Mouse (Mus musculus): ENCODE results near the gene Efhd2. TPM values are rescaled to one million over a fixed set of nuclear protein-coding genes. Genes with fewer than 3 reads are reported as not detected.

The Efhd2 gene
- polyA plus RNA-seq, 1 experiment from 2014 or later: 81.6 TPM

GRCm38 (mm10) chr4:141885451-141885850, 10.7 kb upstream of the Efhd2 start:
- Histone ChIP-seq H3K4me2 (replicated peaks; ENCODE audit: low read depth, low read length) (no peak overlapping the region), H3K9me3 (ENCODE audit: low read length) (no peaks in the 10 kb centered on the region), H3K27me3 (replicated peaks; ENCODE audit: insufficient read depth, low read length) (no peaks in the 10 kb centered on the region), H3K27ac (ENCODE audit: low read length) (no peak overlapping the region), H3K9ac (replicated peaks; ENCODE audit: low read depth) (no peak overlapping the region), H3K36me3 (ENCODE audit: insufficient read depth, low read length) (no peaks in the 10 kb centered on the region), H3K4me1 (ENCODE audit: insufficient read depth, low read depth, low read length) (peaks cover 5% of the 10 kb centered on the region; the same call in 1 of the 2 replicates), H3K4me3 (ENCODE audit: low read depth, low read length) (no peak overlapping the region)
- TF ChIP-seq EP300 (IDR thresholded peaks at IDR 0.05) (no peak), CTCF (IDR thresholded peaks at IDR 0.05) (no peak)
- 65% methylated on average over 9 of the region's 9 CpGs for WGBS
- ATAC-seq: no peak
- no peak for DNase-seq (ENCODE audit: low spot score)

- no peaks in the 10 kb centered on the region for H3K27me3 ChIP-seq (replicated peaks; ENCODE audit: insufficient read depth, low read length)
- ATAC-seq (no peak), DNase-seq (ENCODE audit: low spot score) (no peak)
- H3K4me2 ChIP-seq (replicated peaks; ENCODE audit: low read depth, low read length): no peak overlapping the region
- no peak overlapping the region for H3K9ac ChIP-seq (replicated peaks; ENCODE audit: low read depth)
- WGBS: 71% methylated on average over 7 of the region's 7 CpGs
- TF ChIP-seq EP300 (IDR thresholded peaks at IDR 0.05) (no peak), CTCF (IDR thresholded peaks at IDR 0.05) (no peak)
- H3K9me3 ChIP-seq (ENCODE audit: low read length): no peaks in the 10 kb centered on the region
- no peak overlapping the region for H3K4me3 ChIP-seq (ENCODE audit: low read depth, low read length)
- H3K4me1 ChIP-seq (ENCODE audit: insufficient read depth, low read depth, low read length): peaks cover 5% of the 10 kb centered on the region; the same call in 1 of the 2 replicates
- no peaks in the 10 kb centered on the region for H3K36me3 ChIP-seq (ENCODE audit: insufficient read depth, low read length)
- no peak overlapping the region for H3K27ac ChIP-seq (ENCODE audit: low read length)
Measured at GRCm38 (mm10) chr4:141882858-141883257, 8.1 kb upstream of the Efhd2 start.

- H3K4me2 ChIP-seq (replicated peaks; ENCODE audit: low read depth, low read length): no peak overlapping the region
- DNase-seq (ENCODE audit: low spot score) (peak; percentile 73), ATAC-seq (peak; percentile 65)
- no peak overlapping the region for H3K4me3 ChIP-seq (ENCODE audit: low read depth, low read length)
- no peaks in the 10 kb centered on the region for H3K36me3 ChIP-seq (ENCODE audit: insufficient read depth, low read length)
- peak; percentile 23; the same call in 1 of the 2 replicates for TF ChIP-seq EP300 (IDR thresholded peaks at IDR 0.05)
- no peak for TF ChIP-seq CTCF (IDR thresholded peaks at IDR 0.05)
- H3K27ac ChIP-seq (ENCODE audit: low read length): no peak overlapping the region
- H3K27me3 ChIP-seq (replicated peaks; ENCODE audit: insufficient read depth, low read length): no peaks in the 10 kb centered on the region
- no peak overlapping the region for H3K9ac ChIP-seq (replicated peaks; ENCODE audit: low read depth)
- 22% methylated on average over 5 of the region's 5 CpGs for WGBS
- H3K4me1 ChIP-seq (ENCODE audit: insufficient read depth, low read depth, low read length): peaks cover 5% of the 10 kb centered on the region; the same call in 1 of the 2 replicates
- no peaks in the 10 kb centered on the region for H3K9me3 ChIP-seq (ENCODE audit: low read length)
Measured at GRCm38 (mm10) chr4:141881950-141882349, 7.2 kb upstream of the Efhd2 start.

GRCm38 (mm10) chr4:141881289-141881914, 6.7 kb upstream of the Efhd2 start:
- Histone ChIP-seq H3K9me3 (ENCODE audit: low read length) (no peaks in the 10 kb centered on the region), H3K4me3 (ENCODE audit: low read depth, low read length) (no peak overlapping the region), H3K4me1 (ENCODE audit: insufficient read depth, low read depth, low read length) (peaks cover 5% of the 10 kb centered on the region; the same call in 1 of the 2 replicates), H3K36me3 (ENCODE audit: insufficient read depth, low read length) (no peaks in the 10 kb centered on the region), H3K27ac (ENCODE audit: low read length) (no peak overlapping the region), H3K4me2 (replicated peaks; ENCODE audit: low read depth, low read length) (no peak overlapping the region; the same call in 1 of the 2 replicates), H3K9ac (replicated peaks; ENCODE audit: low read depth) (no peak overlapping the region), H3K27me3 (replicated peaks; ENCODE audit: insufficient read depth, low read length) (no peaks in the 10 kb centered on the region)
- TF ChIP-seq EP300 (IDR thresholded peaks at IDR 0.05): no peak
- no peak for TF ChIP-seq CTCF (IDR thresholded peaks at IDR 0.05)
- 35% methylated on average over 10 of the region's 10 CpGs for WGBS
- ATAC-seq (peak; percentile 18), DNase-seq (ENCODE audit: low spot score) (peak; percentile 26)

- 47% methylated on average over 9 of the region's 9 CpGs for WGBS
- peaks cover 9% of the 10 kb centered on the region; the same call in 1 of the 2 replicates for H3K4me1 ChIP-seq (ENCODE audit: insufficient read depth, low read depth, low read length)
- H3K4me2 ChIP-seq (replicated peaks; ENCODE audit: low read depth, low read length): no peak overlapping the region
- ATAC-seq (no peak), DNase-seq (ENCODE audit: low spot score) (no peak)
- H3K4me3 ChIP-seq (ENCODE audit: low read depth, low read length): no peak overlapping the region
- no peaks in the 10 kb centered on the region for H3K9me3 ChIP-seq (ENCODE audit: low read length)
- TF ChIP-seq CTCF (IDR thresholded peaks at IDR 0.05): no peak
- TF ChIP-seq EP300 (IDR thresholded peaks at IDR 0.05): no peak
- no peak overlapping the region for H3K9ac ChIP-seq (replicated peaks; ENCODE audit: low read depth)
- no peaks in the 10 kb centered on the region for H3K36me3 ChIP-seq (ENCODE audit: insufficient read depth, low read length)
- H3K27ac ChIP-seq (ENCODE audit: low read length): no peak overlapping the region
- H3K27me3 ChIP-seq (replicated peaks; ENCODE audit: insufficient read depth, low read length): no peaks in the 10 kb centered on the region
Measured at GRCm38 (mm10) chr4:141879875-141880274, 5.2 kb upstream of the Efhd2 start.

- TF ChIP-seq CTCF (IDR thresholded peaks at IDR 0.05): no peak
- TF ChIP-seq EP300 (IDR thresholded peaks at IDR 0.05): no peak
- no peak overlapping the region for H3K27ac ChIP-seq (ENCODE audit: low read length)
- H3K4me3 ChIP-seq (ENCODE audit: low read depth, low read length): no peak overlapping the region
- H3K4me2 ChIP-seq (replicated peaks; ENCODE audit: low read depth, low read length): no peak overlapping the region
- H3K27me3 ChIP-seq (replicated peaks; ENCODE audit: insufficient read depth, low read length): no peaks in the 10 kb centered on the region
- WGBS: 37% methylated on average over 4 of the region's 4 CpGs
- ATAC-seq (no peak), DNase-seq (ENCODE audit: low spot score) (peak; percentile 72)
- H3K4me1 ChIP-seq (ENCODE audit: insufficient read depth, low read depth, low read length): peaks cover 9% of the 10 kb centered on the region; the same call in 1 of the 2 replicates
- H3K9me3 ChIP-seq (ENCODE audit: low read length): no peaks in the 10 kb centered on the region
- H3K36me3 ChIP-seq (ENCODE audit: insufficient read depth, low read length): no peaks in the 10 kb centered on the region
- H3K9ac ChIP-seq (replicated peaks; ENCODE audit: low read depth): no peak overlapping the region
Measured at GRCm38 (mm10) chr4:141879074-141879473, 4.4 kb upstream of the Efhd2 start.

Measured in lung, postnatal 0 days (tissue).